In genomic region chr2:30846236-30846635, GRCm38 (mm10) we compare ENCODE assay signal across 10 mouse cellular contexts. TPM values are rescaled to one million over a fixed set of nuclear protein-coding genes. Genes with fewer than 3 reads are reported as not detected.
DNase-seq lines count a peak whose midpoint lies in the region; ATAC-seq and TF ChIP-seq lines count a peak whose summit lies in the region.
"Had no signal": no experiment of that assay in that cellular context is flagged by ENCODE, and none has a peak within 500 bp of the region (broad histone marks: within the 10 kb centered on the region; RNA-seq: fewer than 3 reads in every experiment).

No protein-coding gene starts in this region.

- H3K4me1 ChIP-seq in heart, embryonic 10.5 days, result peaks cover 73% of the 10 kb centered on the region
- H3K4me1 ChIP-seq in lung, embryonic 15.5 days, result peaks cover 30% of the 10 kb centered on the region
- H3K4me1 ChIP-seq in forebrain, embryonic 13.5 days, result peaks cover 15% of the 10 kb centered on the region

- no peak for ATAC-seq in lung, embryonic 15.5 days (ENCODE audit: borderline replicate concordance, extremely low read depth, low FRiP score, low TSS enrichment)
- no peak for ATAC-seq in forebrain, embryonic 13.5 days

- H3K27ac ChIP-seq in heart, embryonic 10.5 days, result peak overlapping the region; percentile 95
- no peak overlapping the region for H3K27ac ChIP-seq in lung, embryonic 15.5 days
- H3K27ac ChIP-seq in forebrain, embryonic 13.5 days, result no peak overlapping the region

- peak overlapping the region; percentile 61 for H3K9ac ChIP-seq in lung, embryonic 15.5 days
- H3K9ac ChIP-seq in forebrain, embryonic 13.5 days, result no peak overlapping the region

- 0 out of 2 replicates have a peak, but pooled peaks cover 4% of the 10 kb centered on the region for H3K36me3 ChIP-seq in heart, embryonic 10.5 days
- no peaks in the 10 kb centered on the region for H3K36me3 ChIP-seq in lung, embryonic 15.5 days
- no peaks in the 10 kb centered on the region for H3K36me3 ChIP-seq in forebrain, embryonic 13.5 days (ENCODE audit: poor library complexity, severe bottlenecking)
- no peaks in the 10 kb centered on the region for H3K36me3 ChIP-seq in myocyte (ENCODE audit: control insufficient read depth, insufficient read depth)

- peak overlapping the region; percentile 85 for H3K4me2 ChIP-seq in lung, embryonic 15.5 days
- peak overlapping the region; percentile 84; the same call in 1 of the 2 replicates for H3K4me2 ChIP-seq in forebrain, embryonic 13.5 days
- peak overlapping the region; percentile 84 for H3K4me2 ChIP-seq in myocyte (ENCODE audit: low read depth)

- H3K9me3 ChIP-seq in heart, embryonic 10.5 days, result no peaks in the 10 kb centered on the region
- no peaks in the 10 kb centered on the region for H3K9me3 ChIP-seq in lung, embryonic 15.5 days
- H3K9me3 ChIP-seq in forebrain, embryonic 13.5 days (replicated peaks), result no peaks in the 10 kb centered on the region

- H3ac ChIP-seq in myocyte (ENCODE audit: control insufficient read depth, insufficient read length), result no peak overlapping the region

- H3K27me3 ChIP-seq in heart, embryonic 10.5 days (ENCODE audit: insufficient read depth, poor library complexity, severe bottlenecking), result peaks cover 12% of the 10 kb centered on the region; the same call in 1 of the 2 replicates
- peaks cover 54% of the 10 kb centered on the region for H3K27me3 ChIP-seq in lung, embryonic 15.5 days
- H3K27me3 ChIP-seq in forebrain, embryonic 13.5 days, result peaks cover 38% of the 10 kb centered on the region
- H3K27me3 ChIP-seq in myocyte (ENCODE audit: control insufficient read depth, insufficient read depth, insufficient read length), result no peaks in the 10 kb centered on the region

- H3K79me2 ChIP-seq in myocyte (ENCODE audit: control insufficient read depth, insufficient read depth), result no peaks in the 10 kb centered on the region

- DNase-seq in heart, embryonic 10.5 days (ENCODE audit: low spot score), result no peak
- no peak for DNase-seq in heart, adult 18-20 months
- no peak for DNase-seq in lung, postnatal 25 days (ENCODE audit: low spot score)
- no peak for DNase-seq in layer of hippocampus, adult 9-11 months
- no peak for DNase-seq in urinary bladder, postnatal 25 days (ENCODE audit: low spot score)
- DNase-seq: thymus, adult 18-20 months had no signal

- no peak for TF ChIP-seq POLR2A in myocyte (IDR thresholded peaks at IDR 0.05; ENCODE audit: insufficient read length, low read depth)

- 38% methylated on average over 8 of the region's 8 CpGs for WGBS in heart, embryonic 10.5 days
- WGBS in lung, embryonic 15.5 days, result 42% methylated on average over 8 of the region's 8 CpGs
- 92% methylated on average over 8 of the region's 8 CpGs for WGBS in forebrain, embryonic 13.5 days

- H3K4me3 ChIP-seq in heart, embryonic 10.5 days, result peak overlapping the region; percentile 82
- peak overlapping the region; percentile 55 for H3K4me3 ChIP-seq in lung, embryonic 15.5 days
- H3K4me3 ChIP-seq in forebrain, embryonic 13.5 days, result peak overlapping the region; percentile 54; the same call in 1 of the 2 replicates
- peak overlapping the region; percentile 34 for H3K4me3 ChIP-seq in myocyte

TF ChIP-seq in myocyte, 11 proteins besides CTCF, POLR2A, EP300 and RAD21:
- TF ChIP-seq MAX (IDR thresholded peaks at IDR 0.05; ENCODE audit: low read depth) (no peak), REST (IDR thresholded peaks at IDR 0.05; ENCODE audit: insufficient read depth, insufficient read length) (no peak), TCF12 (IDR thresholded peaks at IDR 0.05; ENCODE audit: insufficient read depth, poor library complexity, severe bottlenecking) (no peak), MYOD1 (IDR thresholded peaks at IDR 0.05; ENCODE audit: control insufficient read depth in 1 of 3, insufficient read length in 2 of 3, low read depth in 2 of 3) (no peak), USF1 (IDR thresholded peaks at IDR 0.05; ENCODE audit: low read depth) (no peak), E2F4 (IDR thresholded peaks at IDR 0.05; ENCODE audit: insufficient read depth) (no peak), CEBPB (IDR thresholded peaks at IDR 0.05; ENCODE audit: insufficient read depth, poor library complexity, severe bottlenecking) (no peak), SRF (IDR thresholded peaks at IDR 0.05; ENCODE audit: control insufficient read depth, insufficient read length, low read depth) (no peak), MYOG (IDR thresholded peaks at IDR 0.05; ENCODE audit: control insufficient read depth in 1 of 3, insufficient read depth in 1 of 3, insufficient read length in 2 of 3, low read depth in 2 of 3) (no peak), TCF3 (IDR thresholded peaks at IDR 0.05; ENCODE audit: insufficient read length, low read depth) (no peak), POLR2AphosphoS2 (IDR thresholded peaks at IDR 0.05; ENCODE audit: insufficient read length, low read depth) (no peak)

RNA-seq across cellular contexts. Expression of gene Prrx2, which starts 11.5 kb away (rescaled TPM):
- polyA plus RNA-seq in heart, embryonic 10.5 days (2016; fragmentation: Nextera tagmentation; extraction: Ambion mirVana), result 49.1 and 73.9 TPM in 2 replicates
- 1 to 10 TPM in 1 of 2 experiments, under 1 TPM in 1; 0.92 to 1.5 TPM for total RNA-seq in heart, adult 18-20 months (2021)
- 9.7 and 12.5 TPM in 2 replicates for polyA plus RNA-seq in lung, embryonic 15.5 days (2015; fragmentation: Nextera tagmentation; extraction: Ambion mirVana)
- polyA plus RNA-seq in forebrain, embryonic 13.5 days (2015; fragmentation: Nextera tagmentation; extraction: Ambion mirVana), result 1.8 and 3.0 TPM in 2 replicates
- polyA plus RNA-seq in myocyte (2012; fragmentation: generic; extraction: Trizol), result 21.8 TPM
- total RNA-seq: hematopoietic stem cell, adult 5-6 weeks had no signal

RNA-seq across cellular contexts. Expression of gene Asb6, which starts 16.1 kb away (rescaled TPM):
- 31.3 and 40.1 TPM in 2 replicates for polyA plus RNA-seq in heart, embryonic 10.5 days (2016; fragmentation: Nextera tagmentation; extraction: Ambion mirVana)
- 1 to 10 TPM; 6.6 to 7.4 TPM for total RNA-seq in heart, adult 18-20 months (2021)
- 31.8 and 34.0 TPM in 2 replicates for polyA plus RNA-seq in lung, embryonic 15.5 days (2015; fragmentation: Nextera tagmentation; extraction: Ambion mirVana)
- polyA plus RNA-seq in forebrain, embryonic 13.5 days (2015; fragmentation: Nextera tagmentation; extraction: Ambion mirVana), result 39.4 and 43.4 TPM in 2 replicates
- polyA plus RNA-seq in myocyte (2012; fragmentation: generic; extraction: Trizol), result 44.9 TPM

RNA-seq across cellular contexts. Expression of gene Ntmt1, which starts 38.6 kb away (rescaled TPM):
- polyA plus RNA-seq in heart, embryonic 10.5 days (2016; fragmentation: Nextera tagmentation; extraction: Ambion mirVana), result 102 and 116 TPM in 2 replicates
- total RNA-seq in heart, adult 18-20 months (2021), result 10 to 100 TPM; 22.6 to 29.2 TPM
- polyA plus RNA-seq in lung, embryonic 15.5 days (2015; fragmentation: Nextera tagmentation; extraction: Ambion mirVana), result 82.9 and 87.2 TPM in 2 replicates
- polyA plus RNA-seq in forebrain, embryonic 13.5 days (2015; fragmentation: Nextera tagmentation; extraction: Ambion mirVana), result 120 and 127 TPM in 2 replicates
- polyA plus RNA-seq in myocyte (2012; fragmentation: generic; extraction: Trizol), result 71.2 TPM

RNA-seq across cellular contexts. Expression of gene 1700001O22Rik, which starts 42.8 kb away (rescaled TPM):
- 1.3 and 1.8 TPM in 2 replicates for polyA plus RNA-seq in heart, embryonic 10.5 days (2016; fragmentation: Nextera tagmentation; extraction: Ambion mirVana)
- under 1 TPM; 0.49 to 0.74 TPM for total RNA-seq in heart, adult 18-20 months (2021)
- polyA plus RNA-seq in lung, embryonic 15.5 days (2015; fragmentation: Nextera tagmentation; extraction: Ambion mirVana), result 4.7 and 6.0 TPM in 2 replicates
- polyA plus RNA-seq in forebrain, embryonic 13.5 days (2015; fragmentation: Nextera tagmentation; extraction: Ambion mirVana), result 3.8 and 4.5 TPM in 2 replicates
- polyA plus RNA-seq in myocyte (2012; fragmentation: generic; extraction: Trizol), result 0.12 TPM
